Mouse (Mus musculus) lung, postnatal 0 days (tissue): ENCODE data around the gene Tesc. TPM values are rescaled to one million over a fixed set of nuclear protein-coding genes. Genes with fewer than 3 reads are reported as not detected.

ENCODE experiments used
- ATAC-seq: fragments of 200-750 bp; cut with Nextera tagmentation; 2 replicates; pipeline ENCODE4 v1.8.0; 2017; ENCODE audit warnings: moderate library complexity
- DNase-seq: peaks from one replicate; pipeline ENCODE4 v3.0.0-alpha.2; 2016; ENCODE audit warnings: low spot score
- H3K27ac ChIP-seq: fragments of 300-500 bp; sonication (generic); 2 replicates; pipeline ENCODE4 v1.5.1; 2014; ENCODE audit warnings: antibody characterized with exemption, mild to moderate bottlenecking, low read length, mixed read lengths
- H3K27me3 ChIP-seq: fragments of 300-500 bp; sonication (generic); replicated peaks from 2 replicates; pipeline ENCODE4 v1.6.1; 2014; ENCODE audit warnings: low read length, mixed read lengths; ENCODE audit not compliant: insufficient read depth
- H3K36me3 ChIP-seq: fragments of 300-500 bp; sonication (generic); 2 replicates; pipeline ENCODE4 v1.6.1; 2014; ENCODE audit warnings: low read length, mixed read lengths; ENCODE audit not compliant: insufficient read depth
- H3K4me1 ChIP-seq: fragments of 300-500 bp; sonication (generic); 2 replicates; pipeline ENCODE4 v1.6.1; 2014; ENCODE audit warnings: antibody characterized with exemption, low read depth, low read length, mixed read lengths; ENCODE audit not compliant: insufficient read depth
- H3K4me2 ChIP-seq: fragments of 300-500 bp; sonication (generic); replicated peaks from 2 replicates; pipeline ENCODE4 v1.6.1; 2014; ENCODE audit warnings: low read depth, mild to moderate bottlenecking, low read length, moderate library complexity, mixed read lengths
- H3K4me3 ChIP-seq: fragments of 300-500 bp; sonication (generic); 2 replicates; pipeline ENCODE4 v1.5.1; 2014; ENCODE audit warnings: low read depth, low read length
- H3K9ac ChIP-seq: fragments of 300-500 bp; sonication (generic); replicated peaks from 2 replicates; pipeline ENCODE4 v1.6.1; 2014; ENCODE audit warnings: low read depth, mild to moderate bottlenecking
- H3K9me3 ChIP-seq: fragments of 300-500 bp; sonication (generic); 2 replicates; pipeline ENCODE4 v1.6.1; 2016; ENCODE audit warnings: low read length, mixed read lengths
- CTCF ChIP-seq: IDR thresholded peaks from 2 replicates; pipeline ENCODE4 v1.5.1; 2016; ENCODE audit warnings: antibody characterized with exemption, mild to moderate bottlenecking
- EP300 ChIP-seq: IDR thresholded peaks from 2 replicates; pipeline ENCODE4 v1.6.1; 2016; ENCODE audit warnings: antibody characterized with exemption, mild to moderate bottlenecking, control low read depth
- WGBS: fragments of 180-500 bp; shearing (Covaris S2); extraction: QIAGEN DNeasy Blood & Tissue Kit; methylation state at CpG from one replicate; pipeline ENCODE4 v1.1.7; 2014; 5-methylcytosine and 5-hydroxymethylcytosine counted together
- polyA plus RNA-seq: library from polyadenylated mRNA; unstranded; fragments of >200 nt; fragmentation: Nextera tagmentation; extraction: Ambion mirVana; gene quantifications from 2 replicates; pipeline ENCODE4 v1.2.1, GENCODE M21; 2015

The Tesc gene
- polyA plus RNA-seq, 1 experiment from 2014 or later, result 1.5 TPM

DNA sequence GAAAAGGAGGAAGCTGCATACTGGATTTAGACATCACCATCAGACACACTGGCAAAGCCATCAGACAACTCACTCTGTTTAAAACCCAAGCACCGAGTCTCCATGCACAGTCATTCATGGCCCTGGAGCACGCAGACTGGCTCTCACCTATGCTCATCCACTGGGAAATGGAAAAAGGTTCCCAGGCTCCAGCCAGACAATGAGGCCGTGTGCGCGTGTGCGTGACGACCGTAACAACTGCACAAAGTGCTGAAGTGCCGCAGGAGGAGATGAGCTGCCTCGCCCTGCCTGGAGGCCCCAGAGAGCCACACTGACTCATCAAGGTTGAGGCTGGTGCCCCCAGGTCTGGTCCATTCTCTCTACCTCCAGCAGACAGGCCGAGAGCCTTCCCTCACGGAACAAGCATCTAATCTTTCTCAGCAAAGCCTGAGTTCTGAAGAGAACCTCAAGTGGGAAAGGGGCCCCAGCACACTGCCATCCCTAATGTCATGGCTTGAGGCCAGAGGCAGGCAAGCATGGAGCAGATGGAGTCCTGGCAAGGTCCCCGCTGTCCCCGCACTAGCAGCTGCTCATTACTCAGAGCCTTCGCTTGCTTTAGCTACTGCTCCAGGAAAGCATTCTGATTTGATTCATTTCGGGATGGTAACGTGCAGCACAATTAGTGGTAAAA, 80.7 kb downstream of the Tesc start:
- H3K27ac ChIP-seq, result no peak overlapping the region
- no peak for DNase-seq

DNA sequence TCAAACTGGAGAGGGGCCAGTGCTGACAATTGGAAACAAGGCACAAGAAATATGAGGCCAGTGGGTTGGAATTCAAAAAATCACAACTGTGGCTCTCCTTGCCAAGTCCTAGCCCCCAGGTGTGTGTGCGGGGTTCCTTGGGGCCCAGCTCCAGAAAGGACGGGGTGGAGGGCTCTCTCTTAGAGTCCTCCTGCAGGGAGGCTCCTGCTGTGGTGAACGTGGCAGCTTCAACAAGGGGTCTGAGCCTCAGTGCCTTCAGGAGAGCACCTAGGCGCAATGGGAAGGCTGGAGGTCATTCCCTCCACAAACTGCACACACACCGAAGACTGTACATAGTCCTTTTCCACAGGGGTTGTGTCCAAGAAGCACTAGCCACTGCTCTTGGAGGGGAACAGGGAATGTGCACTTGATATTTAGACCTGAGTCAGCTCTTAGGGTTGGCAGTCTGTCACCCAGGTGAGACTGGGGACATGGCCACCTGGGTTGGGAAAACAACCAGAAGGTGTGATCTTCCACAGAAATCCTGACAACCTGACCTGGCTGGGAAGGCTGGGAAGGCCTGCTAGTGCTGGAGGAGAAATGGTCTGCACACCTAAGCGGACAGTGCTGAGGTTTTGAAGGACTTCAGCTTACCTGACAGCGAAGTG, 81.4 kb downstream of the Tesc start:
- Histone ChIP-seq H3K4me1 (no peaks in the 10 kb centered on the region), H3K27me3 (no peaks in the 10 kb centered on the region), H3K4me3 (no peak overlapping the region), H3K9ac (no peak overlapping the region), H3K4me2 (no peak overlapping the region), H3K9me3 (no peaks in the 10 kb centered on the region), H3K27ac (no peak overlapping the region), H3K36me3 (peaks cover 21% of the 10 kb centered on the region)
- TF ChIP-seq CTCF (no peak), EP300 (no peak)
- ATAC-seq (no peak), DNase-seq (no peak)
- WGBS, result 84% methylated on average over 7 of the region's 7 CpGs

More for the DNA sequence above, 80.7 kb downstream of the Tesc start:
- Histone ChIP-seq H3K9me3 (no peaks in the 10 kb centered on the region), H3K36me3 (peaks cover 21% of the 10 kb centered on the region), H3K9ac (no peak overlapping the region), H3K4me1 (no peaks in the 10 kb centered on the region), H3K4me2 (no peak overlapping the region), H3K4me3 (no peak overlapping the region), H3K27me3 (no peaks in the 10 kb centered on the region)
- ATAC-seq, result no peak
- TF ChIP-seq CTCF (no peak), EP300 (no peak)
- 84% methylated on average over 17 of the region's 17 CpGs for WGBS

Other genes with a start within 250 kb of the Tesc start
- 0.02 and 0.05 TPM in 2 replicates for gene Nos1, start 246.7 kb upstream of the Tesc start, polyA plus RNA-seq
- 18.8 and 19.8 TPM in 2 replicates for gene Fbxo21, start 51.0 kb upstream of the Tesc start, polyA plus RNA-seq
- gene Fbxw8, start 127.7 kb downstream of the Tesc start, polyA plus RNA-seq, result 27.9 and 31.0 TPM in 2 replicates
- gene Hrk, start 136.9 kb downstream of the Tesc start, polyA plus RNA-seq, result 0.33 and 0.40 TPM in 2 replicates
- gene Rnft2, start 217.4 kb downstream of the Tesc start, polyA plus RNA-seq, result 0.14 and 0.23 TPM in 2 replicates
- gene 2410131K14Rik, start 217.5 kb downstream of the Tesc start, polyA plus RNA-seq, result 4.5 and 4.9 TPM in 2 replicates